Mouse (Mus musculus) lung, postnatal 0 days (tissue): ENCODE measurements around the gene Agl.

Experiments
- CTCF ChIP-seq: IDR thresholded peaks from 2 replicates; pipeline ENCODE4 v1.5.1; 2016; ENCODE audit warnings: antibody characterized with exemption, mild to moderate bottlenecking
- EP300 ChIP-seq: IDR thresholded peaks from 2 replicates; pipeline ENCODE4 v1.6.1; 2016; ENCODE audit warnings: antibody characterized with exemption, mild to moderate bottlenecking, control low read depth

DNA sequence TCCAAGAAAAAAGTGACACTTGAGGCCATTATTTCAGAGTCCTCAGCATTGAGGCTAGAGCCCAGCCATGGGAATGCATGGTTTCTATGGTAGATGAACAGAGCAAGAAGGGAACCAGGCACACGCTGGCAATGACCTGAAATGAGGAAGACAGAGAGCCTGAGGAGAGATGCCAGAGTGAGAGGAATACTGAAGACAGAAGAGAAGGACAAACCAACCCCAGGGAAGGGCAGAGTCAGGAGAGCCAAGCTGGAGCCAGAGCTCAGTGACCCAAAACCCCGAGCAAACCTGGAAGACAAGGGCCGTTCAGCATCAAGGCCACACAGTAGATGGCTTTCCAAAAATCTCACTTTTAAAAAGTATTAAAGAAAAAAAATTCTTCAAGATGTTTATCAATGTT is 2.1 kb downstream of the Agl start:
- TF ChIP-seq CTCF (no peak), EP300 (no peak)
